Mouse (Mus musculus): ENCODE measurements around the gene Zc3h4. TPM values are rescaled to one million over a fixed set of nuclear protein-coding genes. Genes with fewer than 3 reads are reported as not detected.

Gene Zc3h4
- 17.4 and 18.6 TPM in 2 replicates for polyA plus RNA-seq (2015; fragmentation: Nextera tagmentation; extraction: Ambion mirVana)

DNA sequence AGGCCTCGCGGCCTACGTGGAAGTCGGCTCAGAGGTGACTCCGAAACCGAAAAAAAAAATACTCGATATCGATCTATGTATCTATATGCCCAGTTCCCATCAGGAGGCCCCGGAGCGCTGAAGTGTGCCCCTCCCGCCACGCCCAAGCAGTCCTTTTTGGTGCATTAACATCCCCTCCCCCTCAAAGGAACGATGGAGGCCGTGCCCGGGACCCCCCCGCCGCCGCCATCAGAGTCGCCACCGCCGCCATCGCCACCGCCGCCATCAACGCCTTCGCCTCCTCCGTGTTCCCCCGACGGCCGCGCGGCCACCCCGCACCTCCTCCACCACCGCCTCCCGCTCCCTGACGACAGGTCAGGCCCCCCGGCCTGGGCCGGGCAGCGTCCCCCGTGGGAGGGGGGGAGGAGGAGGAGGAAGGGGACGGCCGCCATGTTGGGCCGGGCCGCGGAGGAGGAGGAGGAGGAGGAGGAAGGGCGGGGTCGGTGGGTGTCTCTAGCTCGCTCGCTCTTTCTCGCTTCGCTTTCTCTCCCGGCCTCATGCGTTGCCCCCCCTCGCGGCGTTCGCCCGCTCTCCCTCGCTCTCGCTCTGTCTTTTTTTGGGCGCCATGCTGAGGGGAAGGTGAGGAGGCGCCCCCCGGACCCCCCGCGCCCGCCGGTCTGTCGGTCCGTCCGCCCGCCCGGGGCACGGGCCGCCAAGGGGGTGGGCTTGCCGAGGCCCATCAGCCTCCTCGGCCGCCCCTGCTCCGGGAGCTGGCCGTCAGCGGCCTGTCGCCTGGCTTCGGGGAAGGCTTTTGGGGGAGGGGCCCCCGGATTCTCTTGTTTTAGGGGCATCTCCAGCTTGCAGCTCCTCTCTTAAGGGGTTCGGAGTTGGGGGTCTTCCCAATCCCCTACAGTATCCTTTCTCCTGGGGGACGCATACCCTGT is at the start of gene Zc3h4:
Gene Zc3h4 (plus strand): TSS at position 222 of the 923 bp plus-strand sequence.
- H3K4me2 ChIP-seq: peak within 1 kb of the TSS; percentile 91
- no peaks in the 10 kb centered on the region for H3K36me3 ChIP-seq
- H3K9me3 ChIP-seq: no peaks in the 10 kb centered on the region
- H3K27ac ChIP-seq: peak within 1 kb of the TSS; percentile 100
- peak; percentile 41 for ATAC-seq (ENCODE audit: low FRiP score)
- peak within 1 kb of the TSS; percentile 100 for H3K9ac ChIP-seq
- under 1% methylated on average over 56 of the region's 85 CpGs for WGBS
- peak within 1 kb of the TSS; percentile 94 for H3K4me3 ChIP-seq
- peaks cover 32% of the 10 kb centered on the region for H3K4me1 ChIP-seq (replicated peaks)
- no peaks in the 10 kb centered on the region for H3K27me3 ChIP-seq

DNA sequence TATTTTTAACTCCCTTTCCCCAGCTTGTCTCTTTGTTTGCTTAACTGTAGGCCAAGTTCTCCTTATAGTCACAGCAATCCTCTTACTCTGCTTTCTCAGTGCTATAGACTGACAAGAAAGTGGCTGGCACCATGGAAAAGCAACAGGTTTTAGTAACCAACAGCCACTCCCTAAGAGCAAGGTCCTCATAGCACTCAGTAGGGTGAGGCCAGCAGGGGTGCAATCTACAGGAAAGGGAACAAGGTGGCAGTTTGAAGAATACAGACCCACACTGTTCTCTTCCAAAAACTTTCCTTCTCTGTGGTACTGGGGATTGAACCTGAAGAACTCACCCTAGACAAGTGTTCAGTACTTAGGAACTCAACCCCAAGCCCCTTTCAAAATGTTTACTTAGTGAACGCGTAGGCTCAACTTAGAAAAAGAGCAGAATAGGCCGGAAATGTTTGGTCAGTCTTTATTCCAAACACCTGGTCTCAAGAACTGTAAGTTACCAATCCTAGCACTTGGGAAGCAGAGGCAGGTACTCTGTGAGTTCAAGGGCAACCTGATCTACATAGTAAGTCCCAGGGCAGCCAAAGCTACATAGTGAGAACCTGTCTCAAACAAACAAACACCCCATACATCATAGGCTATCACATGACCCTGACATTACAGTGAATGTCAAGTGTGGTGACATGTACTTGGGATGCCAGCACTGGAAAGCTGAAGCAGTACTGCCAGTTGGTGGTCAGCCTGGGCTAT is 44.7 kb upstream of the Zc3h4 start:
- Histone ChIP-seq H3K4me2 (no peak overlapping the region), H3K36me3 (peaks cover 60% of the 10 kb centered on the region), H3K27me3 (no peaks in the 10 kb centered on the region), H3K4me1 (replicated peaks) (no peaks in the 10 kb centered on the region), H3K9ac (no peak overlapping the region), H3K9me3 (no peaks in the 10 kb centered on the region), H3K27ac (no peak overlapping the region), H3K4me3 (no peak overlapping the region)
- WGBS: 98% methylated on average over 3 of the region's 3 CpGs
- ATAC-seq (ENCODE audit: low FRiP score): no peak

DNA sequence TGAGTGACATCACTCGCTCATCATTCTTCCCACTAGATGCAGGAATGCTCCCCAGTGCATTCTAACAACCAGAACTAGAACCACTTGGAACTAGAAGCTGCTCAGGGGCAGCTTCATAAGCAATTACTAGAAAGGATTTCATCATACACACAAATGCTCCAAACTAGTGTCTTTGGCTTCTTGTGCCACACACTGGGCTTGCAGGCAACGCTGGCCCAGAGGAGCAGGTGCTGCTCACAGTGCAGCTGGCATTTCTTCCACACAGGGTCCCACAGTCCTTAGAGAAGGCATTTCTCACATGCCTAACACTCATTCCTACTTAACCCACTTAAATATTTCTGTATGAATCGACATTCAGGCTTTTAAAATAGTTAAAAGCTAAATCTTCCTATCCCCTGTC is 43.1 kb upstream of the Zc3h4 start:
- Histone ChIP-seq H3K36me3 (peaks cover 49% of the 10 kb centered on the region), H3K4me2 (no peak overlapping the region), H3K4me3 (no peak overlapping the region), H3K27ac (no peak overlapping the region), H3K4me1 (replicated peaks) (no peaks in the 10 kb centered on the region), H3K27me3 (no peaks in the 10 kb centered on the region), H3K9me3 (no peaks in the 10 kb centered on the region), H3K9ac (no peak overlapping the region)
- no peak for ATAC-seq (ENCODE audit: low FRiP score)
- WGBS: 94% methylated on average over 3 of the region's 3 CpGs

DNA sequence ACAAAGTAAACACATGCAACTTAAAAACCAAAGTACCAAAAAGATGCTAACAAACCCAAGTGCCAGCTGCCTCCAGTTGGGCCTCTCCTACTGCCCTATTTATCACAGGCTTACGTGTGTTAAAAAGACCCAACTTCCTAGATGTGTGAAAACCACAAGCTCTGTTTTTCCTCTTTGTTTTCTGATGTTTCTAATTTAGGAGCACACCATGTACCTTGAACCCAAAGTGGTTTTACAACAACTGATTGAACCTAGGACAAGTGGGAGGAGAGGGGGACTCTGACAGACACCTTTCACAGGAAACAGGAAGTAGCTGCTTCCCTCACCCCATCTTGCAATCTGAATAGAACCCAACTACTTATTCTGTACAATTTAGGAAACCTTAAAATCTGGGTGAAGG is 36.4 kb upstream of the Zc3h4 start:
- no peak overlapping the region for H3K4me2 ChIP-seq
- H3K27me3 ChIP-seq: 0 out of 2 replicates have a peak, but pooled peaks cover 5% of the 10 kb centered on the region
- 84% methylated on average over 1 of the region's 1 CpGs for WGBS
- peaks cover 50% of the 10 kb centered on the region for H3K36me3 ChIP-seq
- peaks cover 18% of the 10 kb centered on the region for H3K4me1 ChIP-seq (replicated peaks)
- H3K9ac ChIP-seq: no peak overlapping the region
- no peak for ATAC-seq (ENCODE audit: low FRiP score)
- H3K9me3 ChIP-seq: no peaks in the 10 kb centered on the region
- 0 out of 2 replicates have a peak overlapping the region, but pooled peaks have one; percentile 63 for H3K27ac ChIP-seq
- H3K4me3 ChIP-seq: no peak overlapping the region

DNA sequence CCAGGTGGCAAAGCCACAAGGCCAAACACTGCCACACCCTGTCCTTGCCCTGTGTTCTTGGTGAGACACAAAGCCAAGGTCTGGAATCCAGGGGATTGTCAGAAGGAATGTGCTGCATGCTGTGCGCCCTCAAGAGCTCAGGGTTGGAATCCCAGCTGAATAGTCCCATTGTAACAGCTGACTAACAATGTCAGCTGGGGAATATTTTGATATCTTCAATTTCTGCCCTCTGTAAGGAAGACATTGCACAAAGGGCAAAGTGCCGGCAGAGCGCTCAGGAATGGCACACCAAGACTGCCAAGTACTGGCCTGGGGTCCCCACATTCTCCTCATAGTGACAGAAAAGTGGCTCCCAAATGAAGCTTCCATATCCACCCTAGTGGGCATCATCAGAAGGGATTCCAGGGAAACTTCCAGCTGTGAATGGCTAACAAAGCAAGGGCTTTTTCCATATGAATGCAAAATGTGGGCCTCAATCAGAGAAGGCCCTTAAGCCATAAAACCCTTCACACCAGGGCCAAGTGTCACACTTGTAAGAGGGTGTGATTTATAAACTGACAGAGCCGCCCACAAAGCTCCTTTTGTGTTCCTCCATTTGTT is 35.7 kb upstream of the Zc3h4 start:
- Histone ChIP-seq H3K36me3 (peaks cover 57% of the 10 kb centered on the region), H3K27ac (peak overlapping the region; percentile 63)
- no peak; the same call in 1 of the 2 replicates for ATAC-seq (ENCODE audit: low FRiP score)

DNA sequence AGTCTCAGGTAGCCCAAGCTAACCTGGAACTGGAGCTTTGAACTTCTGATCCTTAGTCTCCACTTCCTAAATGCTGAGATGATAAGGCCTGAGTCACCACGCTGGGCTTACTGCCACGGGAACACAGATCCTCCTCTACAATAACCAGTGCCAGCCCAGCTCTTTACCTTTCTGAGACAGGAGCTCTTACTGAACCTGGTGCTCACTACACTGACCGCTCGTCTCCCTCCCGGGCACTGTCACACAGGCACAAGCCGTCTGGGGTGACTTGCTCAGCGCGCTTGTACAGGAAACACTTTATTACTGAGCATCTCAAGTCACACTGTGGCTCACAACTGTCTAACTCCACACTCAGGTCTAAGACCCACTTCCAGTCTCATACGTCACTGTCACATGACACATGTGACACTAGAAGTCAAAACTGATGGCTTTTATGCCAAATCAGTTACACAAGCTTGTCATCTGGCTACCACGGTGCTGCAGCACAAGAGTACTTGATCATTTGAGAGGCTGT is 34.5 kb upstream of the Zc3h4 start:
- Histone ChIP-seq H3K4me3 (no peak overlapping the region), H3K4me2 (no peak overlapping the region), H3K36me3 (peaks cover 69% of the 10 kb centered on the region), H3K27me3 (0 out of 2 replicates have a peak, but pooled peaks cover 5% of the 10 kb centered on the region), H3K27ac (no peak overlapping the region), H3K9ac (no peak overlapping the region), H3K9me3 (no peaks in the 10 kb centered on the region), H3K4me1 (replicated peaks) (peaks cover 18% of the 10 kb centered on the region)
- ATAC-seq (ENCODE audit: low FRiP score): no peak
- WGBS: 48% methylated on average over 10 of the region's 10 CpGs

More for the DNA sequence above, 35.7 kb upstream of the Zc3h4 start:
- peaks cover 18% of the 10 kb centered on the region for H3K4me1 ChIP-seq (replicated peaks)
- 0 out of 2 replicates have a peak, but pooled peaks cover 5% of the 10 kb centered on the region for H3K27me3 ChIP-seq
- H3K9me3 ChIP-seq: no peaks in the 10 kb centered on the region
- H3K4me2 ChIP-seq: no peak overlapping the region
- whole genome bisulfite sequencing: 14% methylated on average over 4 of the region's 4 CpGs
- H3K9ac ChIP-seq: no peak overlapping the region
- H3K4me3 ChIP-seq: no peak overlapping the region

DNA sequence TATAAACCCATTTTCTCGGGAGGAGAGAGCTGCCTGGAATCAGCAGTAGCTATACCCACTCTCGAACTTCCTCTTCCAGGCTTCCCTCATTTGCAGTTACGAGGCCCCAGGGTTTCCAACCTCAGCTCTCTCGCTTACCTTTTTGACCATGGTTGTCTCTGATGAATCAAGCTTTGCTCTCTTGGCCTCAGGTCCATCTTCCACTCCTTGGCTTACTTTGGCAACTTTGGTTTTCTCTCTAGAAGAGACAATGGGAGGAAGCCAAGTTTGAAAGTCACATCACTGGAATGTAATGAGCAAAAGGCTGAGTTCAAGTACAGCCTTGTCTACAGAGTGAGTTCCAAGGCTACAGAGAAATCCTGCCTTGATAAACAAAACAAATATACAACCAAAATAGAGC is 34.0 kb upstream of the Zc3h4 start:
- no peak for ATAC-seq (ENCODE audit: low FRiP score)
- H3K27ac ChIP-seq: no peak overlapping the region
- WGBS: 79% methylated on average over 4 of the region's 4 CpGs
- H3K4me2 ChIP-seq: no peak overlapping the region
- 0 out of 2 replicates have a peak, but pooled peaks cover 5% of the 10 kb centered on the region for H3K27me3 ChIP-seq
- H3K36me3 ChIP-seq: peaks cover 70% of the 10 kb centered on the region
- peaks cover 18% of the 10 kb centered on the region for H3K4me1 ChIP-seq (replicated peaks)
- no peaks in the 10 kb centered on the region for H3K9me3 ChIP-seq
- H3K9ac ChIP-seq: no peak overlapping the region
- no peak overlapping the region for H3K4me3 ChIP-seq

DNA sequence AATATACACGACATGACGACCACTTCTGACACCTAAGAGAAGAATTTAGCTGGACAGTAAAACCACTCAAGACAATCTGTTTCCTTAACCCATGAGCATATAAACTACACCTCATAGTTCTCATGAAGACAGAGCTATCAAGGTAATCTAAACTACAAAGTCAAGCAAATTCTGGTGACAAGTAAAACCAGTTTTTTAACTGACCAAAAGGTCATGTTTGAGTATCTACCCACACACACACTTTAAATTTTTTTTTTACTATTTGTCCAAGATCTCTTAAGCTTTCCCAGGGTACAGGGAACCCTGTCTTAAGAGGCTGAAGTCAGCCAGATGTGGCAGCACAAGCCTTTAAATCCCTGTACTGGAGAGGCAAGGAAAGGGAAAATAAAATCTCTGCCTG is 31.9 kb upstream of the Zc3h4 start:
- WGBS: 96% methylated on average over 2 of the region's 2 CpGs
- Histone ChIP-seq H3K9me3 (no peaks in the 10 kb centered on the region), H3K36me3 (peaks cover 71% of the 10 kb centered on the region), H3K4me2 (no peak overlapping the region), H3K4me3 (no peak overlapping the region), H3K27me3 (0 out of 2 replicates have a peak, but pooled peaks cover 5% of the 10 kb centered on the region), H3K27ac (no peak overlapping the region), H3K4me1 (replicated peaks) (peaks cover 18% of the 10 kb centered on the region), H3K9ac (no peak overlapping the region)
- no peak for ATAC-seq (ENCODE audit: low FRiP score)

DNA sequence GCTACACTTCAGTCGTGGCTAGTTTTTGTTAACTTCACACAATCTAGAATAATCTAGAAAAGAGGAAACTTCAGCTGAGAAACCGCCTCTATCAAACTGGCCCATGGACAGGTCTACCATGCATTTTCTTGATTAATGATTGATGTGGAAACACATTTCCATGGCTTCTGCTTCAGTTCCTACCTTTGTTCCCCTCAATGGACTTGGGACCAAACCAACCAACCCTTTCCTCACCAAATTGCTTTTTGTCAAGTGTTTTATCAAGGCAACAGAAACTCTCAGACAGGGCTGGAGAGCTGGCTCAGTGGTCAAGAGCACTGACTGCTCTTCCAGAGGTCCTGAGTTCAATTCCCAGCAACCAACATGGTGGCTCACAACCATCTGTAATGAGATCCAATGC is 30.1 kb upstream of the Zc3h4 start:
- H3K27me3 ChIP-seq: 0 out of 2 replicates have a peak, but pooled peaks cover 5% of the 10 kb centered on the region
- H3K9me3 ChIP-seq: no peaks in the 10 kb centered on the region
- peaks cover 74% of the 10 kb centered on the region for H3K36me3 ChIP-seq
- ATAC-seq (ENCODE audit: low FRiP score): no peak
- no peak overlapping the region for H3K9ac ChIP-seq
- no peak overlapping the region for H3K4me3 ChIP-seq
- no peak overlapping the region for H3K27ac ChIP-seq
- H3K4me1 ChIP-seq (replicated peaks): peaks cover 9% of the 10 kb centered on the region
- no peak overlapping the region for H3K4me2 ChIP-seq
- 96% methylated on average over 2 of the region's 2 CpGs for WGBS

DNA sequence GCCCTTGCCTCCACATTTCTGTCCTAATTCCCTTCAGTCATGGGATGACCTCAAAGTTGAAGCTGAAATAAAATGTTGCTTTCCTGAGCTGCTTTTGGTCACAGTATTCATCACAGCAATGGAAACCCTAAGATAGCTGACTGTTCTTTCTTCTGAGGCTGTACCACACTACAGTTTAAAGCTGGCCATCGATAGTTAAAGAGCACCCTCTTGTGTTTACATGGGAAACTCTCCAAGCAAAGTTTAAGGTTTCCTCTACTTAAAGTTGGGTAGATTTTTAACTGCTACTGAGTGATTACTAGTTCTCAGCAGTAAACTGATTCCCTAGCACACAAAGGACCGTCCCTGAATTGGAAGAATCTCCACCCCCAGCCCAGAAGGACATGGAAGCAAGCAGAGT is 27.0 kb upstream of the Zc3h4 start:
- H3K27me3 ChIP-seq: no peaks in the 10 kb centered on the region
- no peaks in the 10 kb centered on the region for H3K4me1 ChIP-seq (replicated peaks)
- ATAC-seq (ENCODE audit: low FRiP score): no peak
- no peaks in the 10 kb centered on the region for H3K9me3 ChIP-seq
- no peak overlapping the region for H3K4me2 ChIP-seq
- WGBS: 52% methylated on average over 2 of the region's 2 CpGs
- H3K9ac ChIP-seq: no peak overlapping the region
- no peak overlapping the region for H3K27ac ChIP-seq
- no peak overlapping the region for H3K4me3 ChIP-seq
- H3K36me3 ChIP-seq: peaks cover 72% of the 10 kb centered on the region

DNA sequence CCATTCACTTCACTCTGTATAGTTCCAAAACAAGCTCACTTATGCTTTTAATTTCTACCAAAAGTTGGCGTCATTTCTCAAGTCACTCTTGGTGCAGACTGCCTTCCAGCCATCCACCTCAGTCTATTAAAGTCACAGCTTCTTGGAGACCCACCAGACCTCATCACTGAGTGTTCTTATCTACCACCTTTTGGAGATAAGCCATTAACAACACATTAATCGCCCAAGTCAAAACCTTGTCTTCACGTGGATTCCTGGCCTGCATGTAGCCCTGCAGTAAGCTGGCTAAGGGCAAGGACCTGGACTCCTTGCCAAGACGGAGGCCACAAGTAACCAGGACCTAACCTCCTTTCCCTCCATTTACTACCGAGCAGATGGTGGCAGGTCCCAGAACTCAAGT is 25.7 kb upstream of the Zc3h4 start:
- H3K4me2 ChIP-seq: no peak overlapping the region
- H3K9me3 ChIP-seq: no peaks in the 10 kb centered on the region
- H3K27me3 ChIP-seq: no peaks in the 10 kb centered on the region
- no peak for ATAC-seq (ENCODE audit: low FRiP score)
- peaks cover 65% of the 10 kb centered on the region for H3K36me3 ChIP-seq
- no peaks in the 10 kb centered on the region for H3K4me1 ChIP-seq (replicated peaks)
- no peak overlapping the region for H3K27ac ChIP-seq
- no peak overlapping the region for H3K4me3 ChIP-seq
- 91% methylated on average over 5 of the region's 5 CpGs for WGBS
- H3K9ac ChIP-seq: no peak overlapping the region

DNA sequence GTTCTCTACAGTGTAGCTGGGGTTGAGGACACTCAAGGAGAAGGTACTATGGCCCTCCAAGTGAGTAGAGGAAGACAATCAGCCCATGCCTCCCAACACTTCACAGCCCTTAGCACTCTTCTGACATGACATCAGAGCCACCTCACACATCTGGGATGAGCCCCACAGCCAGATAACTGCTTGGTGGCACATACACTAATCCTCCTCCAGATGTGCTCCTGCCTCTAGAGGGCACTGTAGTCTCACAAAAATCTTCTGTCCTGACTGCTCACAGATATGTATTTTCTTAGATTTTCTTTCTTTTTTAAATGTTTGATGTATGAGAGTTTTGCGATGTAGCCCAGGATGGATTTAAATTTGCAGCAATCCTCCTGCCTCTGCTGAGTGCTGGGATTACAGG is 24.2 kb upstream of the Zc3h4 start:
- no peak overlapping the region for H3K9ac ChIP-seq
- no peak overlapping the region for H3K27ac ChIP-seq
- no peak overlapping the region for H3K4me2 ChIP-seq
- peaks cover 58% of the 10 kb centered on the region for H3K36me3 ChIP-seq
- no peaks in the 10 kb centered on the region for H3K27me3 ChIP-seq
- WGBS: 98% methylated on average over 1 of the region's 1 CpGs
- no peak overlapping the region for H3K4me3 ChIP-seq
- H3K4me1 ChIP-seq (replicated peaks): no peaks in the 10 kb centered on the region
- no peak for ATAC-seq (ENCODE audit: low FRiP score)
- no peaks in the 10 kb centered on the region for H3K9me3 ChIP-seq

Data from hindbrain, embryonic 13.5 days (tissue).